ENCODE assay signal across 9 mouse cellular contexts in the genomic region with DNA sequence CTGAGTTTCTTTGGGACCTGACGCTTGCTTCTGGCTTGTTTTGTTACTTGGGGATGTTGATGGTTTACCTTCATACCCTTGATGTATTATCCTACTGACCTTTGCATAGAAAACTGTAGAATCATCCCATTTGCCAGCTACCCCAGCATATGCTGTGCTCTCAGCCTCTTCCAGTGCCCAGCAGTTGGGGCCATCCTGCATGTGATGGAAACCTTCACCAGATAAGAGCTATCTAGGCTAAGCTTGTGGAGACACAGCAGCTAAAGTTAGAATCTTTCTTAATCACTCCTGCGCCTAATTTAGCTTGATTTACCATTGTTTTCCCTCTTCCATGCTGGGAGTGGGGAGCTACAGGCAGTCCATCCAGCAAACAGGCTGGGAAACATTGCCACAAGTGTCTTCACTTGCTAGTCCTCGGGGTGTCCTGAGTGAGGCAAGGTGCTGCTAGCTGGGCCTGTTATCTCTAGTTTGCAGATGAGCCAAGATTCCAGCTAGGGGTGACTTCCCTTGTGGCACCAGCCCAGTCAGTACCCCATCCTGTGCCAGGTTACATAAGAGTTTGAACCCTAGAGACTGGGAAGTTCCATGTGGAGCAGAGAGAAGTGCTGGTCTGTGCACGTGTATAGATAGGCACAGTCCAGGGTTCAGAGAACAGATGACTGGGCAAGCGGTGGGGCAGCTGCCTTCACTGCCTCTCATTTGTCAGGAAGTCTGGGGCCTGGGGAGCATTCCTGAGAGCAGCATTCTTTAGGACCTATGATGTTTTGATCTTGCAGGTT. TPM values are rescaled to one million over a fixed set of nuclear protein-coding genes. Genes with fewer than 3 reads are reported as not detected.
A peak's percentile ranks its signal among the peaks of the same experiment; 100 is the strongest.
DNase-seq lines count a peak whose midpoint lies in the region; ATAC-seq lines count a peak whose summit lies in the region.
"Had no signal": no experiment of that assay in that cellular context is flagged by ENCODE, and none has a peak within 500 bp of the region (broad histone marks: within the 10 kb centered on the region; RNA-seq: fewer than 3 reads in every experiment).

No protein-coding gene starts in this region.

- peak; percentile 68; the same call in 1 of the 2 replicates for ATAC-seq in cerebellum, adult (ENCODE audit: insufficient number of reproducible peaks, low FRiP score, low TSS enrichment)
- peak; percentile 87 for ATAC-seq in liver, embryonic 11.5 days (replicated peaks; ENCODE audit: low FRiP score)
- no peak for ATAC-seq in midbrain, embryonic 16.5 days

- H3K27ac ChIP-seq in liver, embryonic 11.5 days (ENCODE audit: low read depth, low read length) = peak overlapping the region; percentile 49; the same call in 1 of the 2 replicates
- no peak overlapping the region for H3K27ac ChIP-seq in midbrain, embryonic 16.5 days (ENCODE audit: low read length)
- H3K27ac ChIP-seq: limb, embryonic 15.5 days had no signal

- H3K9ac ChIP-seq in liver, embryonic 11.5 days (ENCODE audit: low read depth, low read length) = no peak overlapping the region
- no peak overlapping the region for H3K9ac ChIP-seq in midbrain, embryonic 16.5 days (ENCODE audit: low read depth, low read length)
- H3K9ac ChIP-seq: limb, embryonic 15.5 days had no signal

- DNase-seq in cerebellum, postnatal 14 days = no peak
- DNase-seq in adipocyte (ENCODE audit: low spot score) = peak; percentile 70
- DNase-seq in heart, postnatal 10 days = peak; percentile 70 to 82
- DNase-seq in liver, embryonic 11.5 days (ENCODE audit: low spot score) = no peak
- no peak for DNase-seq in thymus, postnatal 0 days (ENCODE audit: low spot score)
- DNase-seq in layer of hippocampus, adult 8-10 months (ENCODE audit: low spot score in 2 of 2) = no peak

- 30% methylated on average over 5 of the region's 5 CpGs for WGBS in liver, embryonic 11.5 days
- WGBS in midbrain, embryonic 16.5 days = 79% methylated on average over 5 of the region's 5 CpGs

- peaks cover 29% of the 10 kb centered on the region for H3K4me1 ChIP-seq in liver, embryonic 11.5 days (replicated peaks; ENCODE audit: control insufficient read depth, insufficient read depth, low read length)
- H3K4me1 ChIP-seq in midbrain, embryonic 16.5 days (ENCODE audit: control insufficient read depth, insufficient read depth, low read length) = peaks cover 2% of the 10 kb centered on the region; the same call in 1 of the 2 replicates
- H3K4me1 ChIP-seq: limb, embryonic 15.5 days had no signal

- H3K4me3 ChIP-seq in liver, embryonic 11.5 days (ENCODE audit: low read depth, low read length) = no peak overlapping the region
- no peak overlapping the region for H3K4me3 ChIP-seq in midbrain, embryonic 16.5 days (ENCODE audit: low read depth, low read length)
- H3K4me3 ChIP-seq: limb, embryonic 15.5 days had no signal

- no peaks in the 10 kb centered on the region for H3K36me3 ChIP-seq in liver, embryonic 11.5 days (ENCODE audit: control insufficient read depth, insufficient read depth, low read length)
- H3K36me3 ChIP-seq in midbrain, embryonic 16.5 days (ENCODE audit: control insufficient read depth, insufficient read depth, low read length) = no peaks in the 10 kb centered on the region

- H3K27me3 ChIP-seq in liver, embryonic 11.5 days (replicated peaks; ENCODE audit: control insufficient read depth, insufficient read depth, low read length) = no peaks in the 10 kb centered on the region
- H3K27me3 ChIP-seq in midbrain, embryonic 16.5 days (ENCODE audit: control insufficient read depth, insufficient read depth, low read depth, low read length) = no peaks in the 10 kb centered on the region
- H3K27me3 ChIP-seq: limb, embryonic 15.5 days had no signal

- intact Hi-C loops in heart, postnatal 10 days (cut with DNase I) = no loop called here

- no peaks in the 10 kb centered on the region for H3K9me3 ChIP-seq in liver, embryonic 11.5 days (ENCODE audit: control insufficient read depth, low read length)
- no peaks in the 10 kb centered on the region for H3K9me3 ChIP-seq in midbrain, embryonic 16.5 days (replicated peaks; ENCODE audit: control insufficient read depth, low read length, poor library complexity, severe bottlenecking)
- H3K9me3 ChIP-seq: limb, embryonic 15.5 days had no signal

- H3K4me2 ChIP-seq in liver, embryonic 11.5 days = peak overlapping the region; percentile 21
- no peak overlapping the region for H3K4me2 ChIP-seq in midbrain, embryonic 16.5 days (ENCODE audit: low read length)
- H3K4me2 ChIP-seq: limb, embryonic 15.5 days had no signal

RNA-seq across cellular contexts. Expression of gene Mgrn1, which starts 10.4 kb away (rescaled TPM):
- total RNA-seq in heart, postnatal 10 days (2021) = 100 to 1,000 TPM; 186 to 187 TPM
- polyA plus RNA-seq in liver, embryonic 11.5 days (2014; fragmentation: Nextera tagmentation; extraction: Ambion mirVana) = 50.5 and 52.5 TPM in 2 replicates
- polyA plus RNA-seq in thymus, postnatal 0 days (2015; fragmentation: Nextera tagmentation; extraction: Ambion mirVana) = 31.1 and 31.7 TPM in 2 replicates
- 100 to 1,000 TPM; 204 to 222 (median 214) TPM for total RNA-seq in layer of hippocampus, adult 8-10 months (2022)
- polyA plus RNA-seq in midbrain, embryonic 16.5 days (2015; fragmentation: Nextera tagmentation; extraction: Ambion mirVana) = 118 and 126 TPM in 2 replicates

RNA-seq across cellular contexts. Expression of gene Ubald1, which starts 16.3 kb away (rescaled TPM):
- total RNA-seq in heart, postnatal 10 days (2021) = 10 to 100 TPM; 19.7 to 23.1 TPM
- polyA plus RNA-seq in liver, embryonic 11.5 days (2014; fragmentation: Nextera tagmentation; extraction: Ambion mirVana) = 26.4 and 29.9 TPM in 2 replicates
- polyA plus RNA-seq in thymus, postnatal 0 days (2015; fragmentation: Nextera tagmentation; extraction: Ambion mirVana) = 57.5 and 62.3 TPM in 2 replicates
- total RNA-seq in layer of hippocampus, adult 8-10 months (2022) = 10 to 100 TPM; 76.3 to 89.8 (median 82.7) TPM
- polyA plus RNA-seq in midbrain, embryonic 16.5 days (2015; fragmentation: Nextera tagmentation; extraction: Ambion mirVana) = 54.9 and 63.3 TPM in 2 replicates

RNA-seq across cellular contexts. Expression of gene Nudt16l1, which starts 42.1 kb away (rescaled TPM):
- total RNA-seq in heart, postnatal 10 days (2021) = 10 to 100 TPM; 40.5 to 43.9 TPM
- polyA plus RNA-seq in liver, embryonic 11.5 days (2014; fragmentation: Nextera tagmentation; extraction: Ambion mirVana) = 102 and 103 TPM in 2 replicates
- 150 and 151 TPM in 2 replicates for polyA plus RNA-seq in thymus, postnatal 0 days (2015; fragmentation: Nextera tagmentation; extraction: Ambion mirVana)
- total RNA-seq in layer of hippocampus, adult 8-10 months (2022) = 10 to 100 TPM; 75.3 to 81.3 (median 78.2) TPM
- 117 and 119 TPM in 2 replicates for polyA plus RNA-seq in midbrain, embryonic 16.5 days (2015; fragmentation: Nextera tagmentation; extraction: Ambion mirVana)

Comparison
In these comparisons a context has a peak if more than half of its experiments do, and no peak if none do; other contexts are left out.
1. DNase-seq: peak in adipocyte (single experiment) and heart, postnatal 10 days (2 of 2); none in cerebellum, postnatal 14 days (0 of 2), liver, embryonic 11.5 days (single experiment), thymus, postnatal 0 days (single experiment) and layer of hippocampus, adult 8-10 months (0 of 2).